Mouse (Mus musculus) forebrain, postnatal 0 days (tissue): ENCODE measurements around the gene Tnip2. TPM values are rescaled to one million over a fixed set of nuclear protein-coding genes. Genes with fewer than 3 reads are reported as not detected.

Experiments
- ATAC-seq: fragments of 200-750 bp; cut with Nextera tagmentation; 2 replicates; pipeline ENCODE4 v1.8.0; 2017; ENCODE audit warnings: mild to moderate bottlenecking, moderate library complexity
- DNase-seq: peaks from one replicate; pipeline ENCODE4 v3.0.0-alpha.2; 2015
- H3K27ac ChIP-seq: fragments of 300-500 bp; sonication (generic); 2 replicates; pipeline ENCODE4 v1.5.1; 2014; ENCODE audit warnings: low read depth, mild to moderate bottlenecking, antibody characterized with exemption, low read length, moderate library complexity, mixed read lengths
- H3K27me3 ChIP-seq: fragments of 300-500 bp; sonication (generic); 2 replicates; pipeline ENCODE4 v1.6.1; 2014; ENCODE audit warnings: mild to moderate bottlenecking, low read length, mixed read lengths; ENCODE audit not compliant: insufficient read depth
- H3K36me3 ChIP-seq: fragments of 300-500 bp; sonication (generic); 2 replicates; pipeline ENCODE4 v1.6.1; 2014; ENCODE audit warnings: mild to moderate bottlenecking, moderate library complexity; ENCODE audit not compliant: insufficient read depth
- H3K4me1 ChIP-seq: fragments of 300-500 bp; sonication (generic); 2 replicates; pipeline ENCODE4 v1.6.1; 2014; ENCODE audit warnings: antibody characterized with exemption; ENCODE audit not compliant: insufficient read depth
- H3K4me2 ChIP-seq: fragments of 300-500 bp; sonication (generic); 2 replicates; pipeline ENCODE4 v1.6.1; 2014; ENCODE audit warnings: low read depth, mild to moderate bottlenecking, moderate library complexity
- H3K4me3 ChIP-seq: fragments of 300-500 bp; sonication (generic); 2 replicates; pipeline ENCODE4 v1.5.1; 2014; ENCODE audit warnings: low read depth, low read length, mixed read lengths
- H3K9ac ChIP-seq: fragments of 300-500 bp; sonication (generic); 2 replicates; pipeline ENCODE4 v1.6.1; 2014; ENCODE audit warnings: mild to moderate bottlenecking
- H3K9me3 ChIP-seq: fragments of 300-500 bp; sonication (generic); 2 replicates; pipeline ENCODE4 v1.6.1; 2016; ENCODE audit warnings: low read length
- CTCF ChIP-seq: sonication (generic); IDR thresholded peaks from 2 replicates; pipeline ENCODE4 v1.5.1; 2016; ENCODE audit warnings: antibody characterized with exemption, control low read depth, low read depth
- WGBS: fragments of 180-500 bp; shearing (Covaris S2); extraction: QIAGEN DNeasy Blood & Tissue Kit; methylation state at CpG from one replicate; pipeline ENCODE4 v1.1.7; 2014; 5-methylcytosine and 5-hydroxymethylcytosine counted together
- polyA plus RNA-seq: library from polyadenylated mRNA; unstranded; fragments of >200 nt; fragmentation: Nextera tagmentation; extraction: Ambion mirVana; gene quantifications from 2 replicates; pipeline ENCODE4 v1.2.1, GENCODE M21; 2015
- total RNA-seq: library from RNA; depleted of rRNA; stranded (reverse); fragments of >200 nt; gene quantifications from 2 replicates; pipeline ENCODE4 v1.2.3, GENCODE M21; 2014

The Tnip2 gene
- total and polyA plus RNA-seq, 2 experiments from 2014 or later = 9.4 to 9.7 TPM

DNA sequence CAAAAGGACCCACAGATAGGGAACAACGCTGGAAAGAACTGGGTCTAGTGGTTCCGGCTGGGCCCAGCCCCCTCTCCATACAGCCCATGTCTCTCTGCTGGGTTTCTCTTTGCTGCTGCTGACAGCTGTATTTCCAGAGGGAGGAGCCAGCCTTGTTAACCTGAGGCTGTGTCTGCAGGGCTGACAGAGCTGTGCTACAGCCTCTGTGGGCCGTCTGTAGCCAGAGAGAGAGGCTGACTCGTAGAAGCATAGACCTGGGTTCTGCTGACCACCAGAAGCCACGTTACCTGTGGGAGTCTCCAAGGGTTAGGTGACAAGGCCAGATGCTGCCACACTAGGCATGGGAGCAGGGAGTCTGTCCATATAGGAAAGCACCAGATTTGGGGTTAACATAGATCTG, 19.3 kb upstream of the Tnip2 start:
- no peak overlapping the region for H3K4me3 ChIP-seq
- no peak overlapping the region for H3K4me2 ChIP-seq
- H3K4me1 ChIP-seq = no peaks in the 10 kb centered on the region
- DNase-seq = no peak
- WGBS = 78% methylated on average over 5 of the region's 5 CpGs
- ATAC-seq = no peak
- no peak overlapping the region for H3K9ac ChIP-seq
- H3K27ac ChIP-seq = no peak overlapping the region
- TF ChIP-seq CTCF = no peak
- H3K36me3 ChIP-seq = no peaks in the 10 kb centered on the region
- no peaks in the 10 kb centered on the region for H3K27me3 ChIP-seq
- H3K9me3 ChIP-seq = no peaks in the 10 kb centered on the region

- H3K9me3 ChIP-seq = no peaks in the 10 kb centered on the region
- no peaks in the 10 kb centered on the region for H3K27me3 ChIP-seq
- H3K27ac ChIP-seq = no peak overlapping the region
- no peak for DNase-seq
- no peaks in the 10 kb centered on the region for H3K36me3 ChIP-seq
- no peak for TF ChIP-seq CTCF
- H3K4me3 ChIP-seq = no peak overlapping the region
- no peaks in the 10 kb centered on the region for H3K4me1 ChIP-seq
- no peak overlapping the region for H3K9ac ChIP-seq
- no peak for ATAC-seq
- WGBS = 58% methylated on average over 4 of the region's 4 CpGs
- H3K4me2 ChIP-seq = no peak overlapping the region
These were observed 16.9 kb upstream of the Tnip2 start for GRCm38 (mm10) chr5:34530687-34531086.

- no peak overlapping the region for H3K27ac ChIP-seq
- ATAC-seq = no peak
- H3K27me3 ChIP-seq = no peaks in the 10 kb centered on the region
- no peak for TF ChIP-seq CTCF
- 73% methylated on average over 5 of the region's 5 CpGs for WGBS
- H3K9me3 ChIP-seq = no peaks in the 10 kb centered on the region
- no peak overlapping the region for H3K9ac ChIP-seq
- H3K4me3 ChIP-seq = no peak overlapping the region
- H3K4me1 ChIP-seq = no peaks in the 10 kb centered on the region
- no peaks in the 10 kb centered on the region for H3K36me3 ChIP-seq
- H3K4me2 ChIP-seq = no peak overlapping the region
- DNase-seq = no peak
These were observed 16.3 kb upstream of the Tnip2 start for GRCm38 (mm10) chr5:34530116-34530515.

DNA sequence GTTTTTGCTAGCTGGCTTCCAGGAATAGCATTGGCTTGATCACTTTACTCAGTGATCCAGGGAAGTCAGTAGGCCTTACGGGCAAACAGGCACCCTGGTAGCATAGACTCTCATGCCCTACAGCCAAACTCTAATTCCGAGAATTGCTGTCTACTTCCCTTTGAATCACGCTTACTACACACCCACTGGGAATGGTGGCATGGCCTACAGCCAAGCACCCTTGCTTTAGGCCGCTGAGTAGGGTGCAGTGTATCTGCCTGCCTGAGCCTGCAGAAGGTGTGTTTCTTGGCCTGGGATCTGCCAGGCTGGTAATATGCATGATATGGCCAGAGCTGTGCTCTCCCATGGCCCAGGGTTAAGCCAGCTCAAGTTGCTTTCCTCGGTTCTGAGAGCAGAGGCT, 14.9 kb upstream of the Tnip2 start:
- ATAC-seq = no peak

DNA sequence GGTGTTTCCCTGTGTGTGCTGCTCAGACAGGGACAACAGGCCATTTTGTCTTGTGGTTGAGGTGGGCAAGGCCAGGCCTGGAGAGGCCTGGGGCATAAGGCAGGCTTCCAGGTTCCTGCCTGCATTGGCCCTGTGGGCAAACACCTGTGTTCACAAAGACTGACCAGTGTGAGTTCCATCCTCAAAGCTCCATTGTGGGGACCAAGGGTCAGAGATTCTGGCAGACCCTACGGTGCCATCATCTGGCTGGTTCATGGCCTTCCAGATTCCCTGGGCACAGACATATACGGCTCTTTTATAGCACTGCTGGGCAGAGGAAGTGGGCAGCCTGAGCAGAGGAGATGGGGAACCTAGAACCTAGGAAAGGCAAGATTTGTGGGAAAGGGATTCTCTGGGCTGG, 13.6 kb upstream of the Tnip2 start:
- H3K4me3 ChIP-seq = no peak overlapping the region
- H3K9me3 ChIP-seq = no peaks in the 10 kb centered on the region
- H3K4me1 ChIP-seq = no peaks in the 10 kb centered on the region
- no peak overlapping the region for H3K27ac ChIP-seq
- no peaks in the 10 kb centered on the region for H3K27me3 ChIP-seq
- ATAC-seq (no peak), DNase-seq (no peak)
- no peak overlapping the region for H3K9ac ChIP-seq
- TF ChIP-seq CTCF = no peak
- no peak overlapping the region for H3K4me2 ChIP-seq
- no peaks in the 10 kb centered on the region for H3K36me3 ChIP-seq
- WGBS = 77% methylated on average over 2 of the region's 2 CpGs

More for the DNA sequence above, 14.9 kb upstream of the Tnip2 start:
- H3K4me2 ChIP-seq = no peak overlapping the region
- DNase-seq = no peak
- H3K27ac ChIP-seq = no peak overlapping the region
- no peaks in the 10 kb centered on the region for H3K4me1 ChIP-seq
- no peaks in the 10 kb centered on the region for H3K9me3 ChIP-seq
- no peak for TF ChIP-seq CTCF
- no peak overlapping the region for H3K4me3 ChIP-seq
- H3K27me3 ChIP-seq = no peaks in the 10 kb centered on the region
- H3K9ac ChIP-seq = no peak overlapping the region
- 79% methylated on average over 5 of the region's 5 CpGs for WGBS
- no peaks in the 10 kb centered on the region for H3K36me3 ChIP-seq

GRCm38 (mm10) chr5:34526477-34526775, 12.6 kb upstream of the Tnip2 start:
- no peaks in the 10 kb centered on the region for H3K9me3 ChIP-seq
- no peaks in the 10 kb centered on the region for H3K36me3 ChIP-seq
- 35% methylated on average over 5 of the region's 5 CpGs for WGBS
- no peak overlapping the region for H3K27ac ChIP-seq
- ATAC-seq (no peak), DNase-seq (no peak)
- H3K27me3 ChIP-seq = no peaks in the 10 kb centered on the region
- no peak overlapping the region for H3K4me2 ChIP-seq
- H3K9ac ChIP-seq = no peak overlapping the region
- no peaks in the 10 kb centered on the region for H3K4me1 ChIP-seq
- TF ChIP-seq CTCF = no peak
- H3K4me3 ChIP-seq = no peak overlapping the region

DNA sequence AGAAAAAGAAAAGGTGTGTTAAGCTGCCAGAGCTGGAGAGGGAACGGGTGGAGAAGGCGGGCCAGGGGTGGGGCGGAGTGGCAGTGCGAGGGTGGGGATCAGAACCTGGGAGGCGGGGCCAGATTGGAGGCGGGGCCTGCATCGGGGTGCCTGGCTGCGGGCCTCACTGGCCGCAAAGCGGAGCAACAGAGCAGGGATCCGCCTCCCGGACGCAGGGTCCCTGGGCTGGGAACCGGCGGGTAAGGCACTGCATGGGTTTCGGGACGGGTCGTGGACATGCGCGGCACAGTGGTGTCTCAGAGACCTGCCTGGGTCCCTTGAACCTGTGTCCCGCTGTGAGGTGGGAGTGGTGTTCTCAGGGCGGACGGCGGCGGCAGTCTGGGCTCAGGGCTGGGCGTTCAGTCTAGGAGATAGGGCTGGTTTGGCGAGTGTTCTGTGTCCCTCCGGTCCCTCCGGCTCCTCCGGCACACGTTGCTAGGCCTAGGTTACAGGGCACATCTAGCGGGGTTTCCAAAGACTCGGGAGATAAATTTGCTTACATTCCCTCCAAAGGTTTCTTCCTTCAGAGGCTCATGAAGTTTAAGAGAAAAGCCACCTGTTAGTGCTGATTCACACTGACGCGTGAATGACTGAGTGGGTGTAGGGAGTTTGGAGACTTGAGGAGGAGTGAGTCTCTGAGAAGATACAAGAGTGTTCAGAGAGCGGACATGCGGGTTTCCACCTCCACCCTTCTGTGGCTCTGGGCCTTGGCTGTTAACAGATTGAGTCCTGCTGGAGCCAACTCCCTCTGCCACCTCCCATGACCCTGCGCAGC, 12.1 kb upstream of the Tnip2 start, which contains the start of gene Sh3bp2:
Gene Sh3bp2 (plus strand): TSS at position 176 of the 814 bp plus-strand sequence.
- H3K36me3 ChIP-seq = no peaks in the 10 kb centered on the region
- H3K27me3 ChIP-seq = no peaks in the 10 kb centered on the region
- 2% methylated on average over 38 of the region's 38 CpGs for WGBS
- H3K9me3 ChIP-seq = no peaks in the 10 kb centered on the region
- ATAC-seq (peak; percentile 94), DNase-seq (peak; percentile 51)
- H3K27ac ChIP-seq = no peak within 1 kb of the TSS
- peak within 1 kb of the TSS; percentile 41 for H3K4me3 ChIP-seq
- no peak for TF ChIP-seq CTCF
- H3K4me2 ChIP-seq = peak within 1 kb of the TSS; percentile 72
- peak within 1 kb of the TSS; percentile 52; the same call in 1 of the 2 replicates for H3K9ac ChIP-seq
- H3K4me1 ChIP-seq = no peaks in the 10 kb centered on the region
